Mouse (Mus musculus) forebrain, embryonic 12.5 days (tissue): ENCODE measurements around the gene Ntm. TPM values are rescaled to one million over a fixed set of nuclear protein-coding genes. Genes with fewer than 3 reads are reported as not detected.

Experiments
- ATAC-seq: fragments of 200-750 bp; cut with Nextera tagmentation; 2 replicates; pipeline ENCODE4 v1.8.0; 2017; ENCODE audit warnings: moderate TSS enrichment; ENCODE audit not compliant: low FRiP score
- H3K27ac ChIP-seq: fragments of 300-500 bp; sonication (generic); 2 replicates; pipeline ENCODE4 v1.5.1; 2016; ENCODE audit warnings: mild to moderate bottlenecking
- H3K27me3 ChIP-seq: fragments of 300-500 bp; sonication (generic); 2 replicates; pipeline ENCODE4 v1.6.1; 2016; ENCODE audit warnings: mild to moderate bottlenecking
- H3K36me3 ChIP-seq: fragments of 300-500 bp; sonication (generic); replicated peaks from 2 replicates; pipeline ENCODE4 v1.6.1; 2016; ENCODE audit warnings: mild to moderate bottlenecking
- H3K4me1 ChIP-seq: fragments of 300-500 bp; sonication (generic); 2 replicates; pipeline ENCODE4 v1.6.1; 2016
- H3K4me2 ChIP-seq: fragments of 300-500 bp; sonication (generic); 2 replicates; pipeline ENCODE4 v1.6.1; 2016; ENCODE audit warnings: mild to moderate bottlenecking, moderate library complexity
- H3K4me3 ChIP-seq: fragments of 300-500 bp; sonication (generic); replicated peaks from 2 replicates; pipeline ENCODE4 v1.5.1; 2016; ENCODE audit warnings: mild to moderate bottlenecking
- H3K9ac ChIP-seq: fragments of 300-500 bp; sonication (generic); 2 replicates; pipeline ENCODE4 v1.6.1; 2016; ENCODE audit warnings: mild to moderate bottlenecking
- H3K9me3 ChIP-seq: fragments of 300-500 bp; sonication (generic); 2 replicates; pipeline ENCODE4 v1.6.1; 2016
- WGBS: fragments of 180-500 bp; shearing (Covaris S2); methylation state at CpG from one replicate; pipeline ENCODE4 v1.1.7; 2016; 5-methylcytosine and 5-hydroxymethylcytosine counted together
- polyA plus RNA-seq: library from polyadenylated mRNA; unstranded; fragments of >200 nt; fragmentation: Nextera tagmentation; extraction: Ambion mirVana; gene quantifications from 2 replicates; pipeline ENCODE4 v1.2.1, GENCODE M21; 2016

Gene Ntm
- polyA plus RNA-seq, 1 experiment from 2014 or later, result 34.6 TPM

DNA sequence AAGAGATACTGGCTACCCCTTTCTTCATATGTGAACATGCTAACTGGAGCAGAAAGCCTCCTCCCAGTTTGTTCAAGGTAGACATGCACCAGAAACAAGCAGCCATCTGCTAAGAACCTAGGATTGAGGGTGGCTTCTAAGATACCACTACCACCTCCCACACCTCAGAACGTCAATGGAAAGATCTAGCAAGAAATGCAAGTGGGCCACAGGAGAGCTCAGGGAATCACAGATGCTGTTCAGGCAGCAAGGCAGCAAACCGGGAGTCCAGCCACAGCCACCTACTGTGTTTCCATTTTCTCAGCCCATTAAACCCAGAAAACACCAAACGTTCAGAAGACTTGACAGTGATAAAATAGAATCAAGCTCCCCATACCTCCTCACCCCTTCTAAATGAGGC is 85.4 kb downstream of the Ntm start:
- no peak overlapping the region for H3K9ac ChIP-seq
- 83% methylated on average over 3 of the region's 3 CpGs for WGBS
- no peak overlapping the region for H3K4me3 ChIP-seq
- no peak overlapping the region for H3K27ac ChIP-seq
- H3K9me3 ChIP-seq, result no peaks in the 10 kb centered on the region
- no peak for ATAC-seq
- H3K4me1 ChIP-seq, result peaks cover 9% of the 10 kb centered on the region; the same call in 1 of the 2 replicates
- H3K27me3 ChIP-seq, result peaks cover 30% of the 10 kb centered on the region
- no peak overlapping the region for H3K4me2 ChIP-seq
- no peaks in the 10 kb centered on the region for H3K36me3 ChIP-seq

DNA sequence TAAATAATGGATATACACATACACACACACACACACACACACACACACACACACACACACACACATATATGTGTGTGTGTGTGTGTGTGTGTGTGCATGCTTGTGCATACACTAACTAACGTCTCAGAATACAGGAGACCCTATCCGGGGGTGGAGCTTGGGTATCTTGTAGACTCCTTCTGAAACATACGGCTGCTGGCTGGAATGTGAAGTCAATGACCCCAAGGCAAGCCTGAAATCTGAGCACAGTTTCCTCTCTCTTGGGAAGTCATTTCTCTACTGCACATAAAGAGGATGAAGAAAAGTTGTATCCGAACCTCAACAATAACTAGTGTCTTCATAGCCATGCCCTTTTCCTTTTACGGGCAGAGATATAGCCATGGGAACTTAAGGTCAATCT is 95.2 kb downstream of the Ntm start:
- Histone ChIP-seq H3K9me3 (no peaks in the 10 kb centered on the region), H3K27me3 (peaks cover 30% of the 10 kb centered on the region), H3K9ac (no peak overlapping the region), H3K4me3 (no peak overlapping the region), H3K27ac (no peak overlapping the region), H3K36me3 (no peaks in the 10 kb centered on the region), H3K4me1 (peaks cover 32% of the 10 kb centered on the region), H3K4me2 (no peak overlapping the region)
- 82% methylated on average over 5 of the region's 5 CpGs for WGBS
- ATAC-seq, result no peak

DNA sequence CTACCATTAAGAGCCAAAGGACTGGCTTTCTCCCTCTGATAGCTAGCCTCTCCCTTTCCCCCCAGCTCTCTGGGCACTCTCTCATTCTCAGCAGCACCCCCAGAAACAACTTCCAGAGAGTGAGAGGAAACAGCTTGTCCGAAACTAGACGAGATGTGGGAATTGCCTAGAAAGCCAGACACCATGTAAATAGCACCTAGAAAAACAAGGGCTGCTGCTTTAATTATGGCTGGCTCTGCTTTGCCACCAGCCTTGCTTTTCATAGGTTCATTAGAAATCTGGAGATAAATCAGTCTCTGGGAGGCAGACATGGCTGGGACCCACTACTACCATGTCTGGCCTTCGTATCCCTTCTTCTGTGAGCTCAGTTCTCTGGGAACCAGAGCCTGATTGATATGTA is 96.1 kb downstream of the Ntm start:
- 60% methylated on average over 3 of the region's 3 CpGs for WGBS

DNA sequence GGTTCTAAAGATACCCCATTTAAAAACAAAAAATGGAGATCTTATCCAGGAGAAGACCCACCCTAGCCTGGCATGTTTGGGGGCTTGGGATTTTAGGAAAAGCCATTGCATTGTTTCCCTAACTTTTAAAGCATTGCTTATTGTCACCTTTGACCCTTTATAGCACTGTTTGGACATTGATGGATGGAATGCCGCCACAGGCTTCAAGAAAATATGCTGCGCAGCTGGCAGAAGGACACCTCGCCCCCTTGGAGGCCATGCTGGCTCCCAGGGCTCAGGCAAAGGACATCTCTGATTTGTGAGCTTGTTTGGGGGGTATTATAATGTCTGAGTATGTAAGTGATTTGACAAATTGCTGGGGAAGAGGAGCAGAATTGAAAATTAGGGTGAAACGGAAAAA is 96.8 kb downstream of the Ntm start:
- no peak overlapping the region for H3K27ac ChIP-seq
- no peak overlapping the region for H3K4me2 ChIP-seq
- H3K27me3 ChIP-seq, result peaks cover 27% of the 10 kb centered on the region
- no peak for ATAC-seq
- H3K4me3 ChIP-seq, result no peak overlapping the region
- no peaks in the 10 kb centered on the region for H3K36me3 ChIP-seq
- H3K9ac ChIP-seq, result no peak overlapping the region
- H3K9me3 ChIP-seq, result no peaks in the 10 kb centered on the region
- WGBS, result 75% methylated on average over 4 of the region's 4 CpGs
- H3K4me1 ChIP-seq, result peaks cover 42% of the 10 kb centered on the region

More for the DNA sequence above, 96.1 kb downstream of the Ntm start:
- Histone ChIP-seq H3K36me3 (no peaks in the 10 kb centered on the region), H3K4me2 (no peak overlapping the region), H3K27ac (0 out of 2 replicates have a peak overlapping the region, but pooled peaks have one; percentile 25), H3K9me3 (no peaks in the 10 kb centered on the region), H3K27me3 (peaks cover 31% of the 10 kb centered on the region), H3K9ac (no peak overlapping the region), H3K4me1 (peaks cover 41% of the 10 kb centered on the region), H3K4me3 (no peak overlapping the region)
- no peak for ATAC-seq

DNA sequence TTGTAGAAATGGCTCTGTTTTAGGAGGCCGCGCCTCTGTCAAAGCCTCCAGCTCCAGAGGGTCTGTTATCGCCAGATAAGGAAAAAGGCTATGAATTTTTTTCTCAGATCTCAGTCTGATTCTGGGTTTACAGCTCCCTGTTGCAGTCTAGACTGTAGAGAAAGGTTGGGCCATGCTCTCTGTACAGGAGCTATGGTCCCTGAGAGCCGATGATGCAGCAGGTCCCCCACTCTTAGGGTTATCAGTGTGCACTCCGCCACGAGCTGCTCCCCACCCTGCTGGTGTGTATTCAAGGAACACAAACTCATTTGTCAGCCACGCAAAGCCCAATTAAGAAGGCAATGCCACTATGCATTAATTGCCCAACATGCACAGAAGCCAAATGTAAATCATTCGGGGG is 97.4 kb downstream of the Ntm start:
- ATAC-seq, result 0 out of 2 replicates have a peak, but pooled peaks have one; percentile 44
- WGBS, result 37% methylated on average over 8 of the region's 8 CpGs
- H3K27me3 ChIP-seq, result peaks cover 27% of the 10 kb centered on the region
- H3K9ac ChIP-seq, result no peak overlapping the region
- peaks cover 42% of the 10 kb centered on the region for H3K4me1 ChIP-seq
- no peak overlapping the region for H3K4me3 ChIP-seq
- no peaks in the 10 kb centered on the region for H3K9me3 ChIP-seq
- peak overlapping the region; percentile 14; the same call in 1 of the 2 replicates for H3K27ac ChIP-seq
- H3K4me2 ChIP-seq, result no peak overlapping the region; the same call in 1 of the 2 replicates
- H3K36me3 ChIP-seq, result no peaks in the 10 kb centered on the region

DNA sequence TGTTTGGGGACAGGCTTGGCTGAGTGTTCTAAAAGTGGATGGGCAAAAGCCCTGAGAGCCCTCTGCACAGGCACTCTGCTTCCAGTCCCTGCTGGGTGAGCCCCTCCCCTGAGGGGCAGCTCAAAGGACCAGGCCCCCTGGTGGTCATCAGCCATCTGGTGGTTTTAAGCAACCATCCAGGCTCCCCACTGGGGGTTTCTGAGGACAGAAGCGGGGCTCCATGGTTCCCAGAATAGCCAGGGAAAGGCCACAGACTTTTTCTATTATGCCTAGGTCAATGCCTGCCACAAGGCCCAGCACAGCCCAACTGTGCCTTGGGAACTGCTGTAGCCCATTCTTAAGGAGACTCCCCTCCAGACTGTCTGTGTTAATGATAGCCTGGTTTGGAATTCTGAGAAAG is 98.1 kb downstream of the Ntm start:
- peaks cover 42% of the 10 kb centered on the region for H3K4me1 ChIP-seq
- no peak overlapping the region for H3K4me2 ChIP-seq
- ATAC-seq, result peak; percentile 73
- peak overlapping the region; percentile 14 for H3K27ac ChIP-seq
- no peaks in the 10 kb centered on the region for H3K9me3 ChIP-seq
- no peaks in the 10 kb centered on the region for H3K36me3 ChIP-seq
- H3K27me3 ChIP-seq, result peaks cover 27% of the 10 kb centered on the region
- no peak overlapping the region for H3K4me3 ChIP-seq
- WGBS, result 0% methylated on average over 1 of the region's 1 CpGs
- H3K9ac ChIP-seq, result no peak overlapping the region

GRCm38 (mm10) chr9:29862408-29862807 is 100.5 kb downstream of the Ntm start:
- 49% methylated on average over 5 of the region's 5 CpGs for WGBS
- Histone ChIP-seq H3K9ac (no peak overlapping the region), H3K9me3 (no peaks in the 10 kb centered on the region), H3K4me1 (peaks cover 42% of the 10 kb centered on the region), H3K4me3 (no peak overlapping the region), H3K36me3 (no peaks in the 10 kb centered on the region), H3K27ac (no peak overlapping the region), H3K27me3 (peaks cover 17% of the 10 kb centered on the region), H3K4me2 (no peak overlapping the region)
- ATAC-seq, result 0 out of 2 replicates have a peak, but pooled peaks have one; percentile 50

GRCm38 (mm10) chr9:29859256-29860048 is 103.5 kb downstream of the Ntm start:
- Histone ChIP-seq H3K4me2 (no peak overlapping the region), H3K27me3 (0 out of 2 replicates have a peak, but pooled peaks cover 7% of the 10 kb centered on the region)

DNA sequence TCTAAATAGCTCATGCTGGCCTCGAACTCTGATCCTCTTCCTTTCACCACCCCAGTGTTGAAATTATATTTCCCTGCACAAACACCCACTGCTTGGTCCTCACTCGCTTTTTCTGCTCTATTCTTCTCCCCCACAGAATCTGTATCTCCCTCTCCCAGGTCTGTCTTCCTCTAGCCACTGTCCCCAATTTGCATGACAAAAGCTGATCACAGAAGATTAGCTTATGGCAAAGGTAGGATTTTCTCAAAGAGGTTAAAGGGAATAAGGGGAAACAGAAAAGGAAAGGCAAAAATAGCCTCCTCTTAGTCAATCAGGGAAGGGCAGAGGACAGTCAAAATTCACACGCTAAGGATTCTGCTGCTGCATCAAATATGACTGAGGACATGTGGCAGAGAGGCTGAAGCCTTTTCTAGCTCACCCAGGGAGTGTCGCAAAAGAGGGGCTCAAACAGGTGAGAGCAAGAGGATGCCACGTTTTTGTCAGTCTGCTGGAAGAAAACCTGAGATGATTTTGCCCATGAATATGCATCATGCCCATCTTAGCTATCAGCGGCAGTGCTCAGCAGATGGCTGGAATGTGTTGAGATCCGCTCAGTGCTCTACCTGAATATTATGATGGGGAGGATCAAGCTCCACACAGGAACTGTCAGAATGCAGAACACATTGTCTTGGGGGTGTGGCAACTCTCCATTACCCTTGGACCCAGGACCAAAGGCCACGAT is 114.0 kb downstream of the Ntm start:
- H3K4me1 ChIP-seq, result peaks cover 21% of the 10 kb centered on the region
- H3K27me3 ChIP-seq, result 0 out of 2 replicates have a peak, but pooled peaks cover 4% of the 10 kb centered on the region
- 0 out of 2 replicates have a peak overlapping the region, but pooled peaks have one; percentile 6 for H3K27ac ChIP-seq
- 29% methylated on average over 8 of the region's 8 CpGs for WGBS
- H3K9ac ChIP-seq, result no peak overlapping the region
- H3K4me3 ChIP-seq, result no peak overlapping the region
- H3K9me3 ChIP-seq, result no peaks in the 10 kb centered on the region
- no peak overlapping the region for H3K4me2 ChIP-seq
- ATAC-seq, result peak; percentile 44; the same call in 1 of the 2 replicates
- no peaks in the 10 kb centered on the region for H3K36me3 ChIP-seq

More at GRCm38 (mm10) chr9:29859256-29860048, 103.5 kb downstream of the Ntm start:
- H3K4me3 ChIP-seq, result no peak overlapping the region
- no peaks in the 10 kb centered on the region for H3K9me3 ChIP-seq
- no peak overlapping the region for H3K9ac ChIP-seq
- 88% methylated on average over 6 of the region's 6 CpGs for WGBS
- ATAC-seq, result no peak
- H3K4me1 ChIP-seq, result peaks cover 15% of the 10 kb centered on the region
- H3K36me3 ChIP-seq, result no peaks in the 10 kb centered on the region
- no peak overlapping the region for H3K27ac ChIP-seq

- H3K27ac ChIP-seq, result no peak overlapping the region
- H3K27me3 ChIP-seq, result no peaks in the 10 kb centered on the region
- no peak for ATAC-seq
- 70% methylated on average over 6 of the region's 6 CpGs for WGBS
- H3K4me2 ChIP-seq, result no peak overlapping the region
- H3K9ac ChIP-seq, result no peak overlapping the region
- H3K4me3 ChIP-seq, result no peak overlapping the region
- H3K36me3 ChIP-seq, result no peaks in the 10 kb centered on the region
- H3K4me1 ChIP-seq, result peaks cover 29% of the 10 kb centered on the region
- H3K9me3 ChIP-seq, result no peaks in the 10 kb centered on the region
These were observed 125.6 kb downstream of the Ntm start for GRCm38 (mm10) chr9:29837344-29837743.

- 0 out of 2 replicates have a peak, but pooled peaks cover 1% of the 10 kb centered on the region for H3K27me3 ChIP-seq
- H3K36me3 ChIP-seq, result no peaks in the 10 kb centered on the region
- no peak overlapping the region for H3K27ac ChIP-seq
- H3K9me3 ChIP-seq, result no peaks in the 10 kb centered on the region
- H3K4me1 ChIP-seq, result peaks cover 34% of the 10 kb centered on the region
- 66% methylated on average over 5 of the region's 5 CpGs for WGBS
- ATAC-seq, result no peak
- no peak overlapping the region for H3K4me2 ChIP-seq
- H3K4me3 ChIP-seq, result no peak overlapping the region
- no peak overlapping the region for H3K9ac ChIP-seq
These were observed 128.0 kb downstream of the Ntm start for GRCm38 (mm10) chr9:29834911-29835310.

GRCm38 (mm10) chr9:29833781-29834180 is 129.2 kb downstream of the Ntm start:
- H3K9ac ChIP-seq, result no peak overlapping the region
- no peaks in the 10 kb centered on the region for H3K9me3 ChIP-seq
- H3K4me3 ChIP-seq, result no peak overlapping the region
- no peak overlapping the region for H3K4me2 ChIP-seq
- H3K27ac ChIP-seq, result peak overlapping the region; percentile 77
- ATAC-seq, result peak; percentile 50
- no peaks in the 10 kb centered on the region for H3K36me3 ChIP-seq
- peaks cover 6% of the 10 kb centered on the region for H3K27me3 ChIP-seq
- peaks cover 37% of the 10 kb centered on the region for H3K4me1 ChIP-seq
- WGBS, result 36% methylated on average over 2 of the region's 2 CpGs
